In genomic region chr6:34274346-34274745, GRCm38 (mm10) we compare ENCODE assay signal across 9 mouse cellular contexts. TPM values are rescaled to one million over a fixed set of nuclear protein-coding genes. Genes with fewer than 3 reads are reported as not detected.
DNase-seq lines count a peak whose midpoint lies in the region; ATAC-seq and TF ChIP-seq lines count a peak whose summit lies in the region.
"Had no signal": no experiment of that assay in that cellular context is flagged by ENCODE, and none has a peak within 500 bp of the region (broad histone marks: within the 10 kb centered on the region; RNA-seq: fewer than 3 reads in every experiment).

No protein-coding gene starts in this region.

- no peaks in the 10 kb centered on the region for H3K9me3 ChIP-seq in heart, postnatal 0 days (replicated peaks; ENCODE audit: control insufficient read depth, low read length)
- H3K9me3 ChIP-seq: lung, embryonic 15.5 days had no signal

- no peak overlapping the region for H3K4me3 ChIP-seq in layer of hippocampus, adult 2 months
- H3K4me3 ChIP-seq in heart, postnatal 0 days (ENCODE audit: low read depth, low read length) = no peak overlapping the region
- H3K4me3 ChIP-seq: lung, embryonic 15.5 days had no signal

- TF ChIP-seq EP300 in heart, postnatal 0 days (IDR thresholded peaks at IDR 0.05; ENCODE audit: low read depth) = no peak

- POLR2A ChIA-PET in Patski (lab: Charles Lee) = no interaction called here

- 51% methylated on average over 2 of the region's 2 CpGs for WGBS in heart, postnatal 0 days

- in situ Hi-C loops in Patski (cut with MboI; ENCODE audit: low pct_unique_long_range_greater_than_20kb) = loop anchor here (5.0 to 10.0 kb wide), 3 partner anchors 37 to 230 kb away; partner anchors contain the start of gene Slc35b4

- H3K9ac ChIP-seq in heart, postnatal 0 days (replicated peaks; ENCODE audit: low read depth, low read length) = no peak overlapping the region
- H3K9ac ChIP-seq: lung, embryonic 15.5 days had no signal

- no peak for TF ChIP-seq CTCF in layer of hippocampus, adult 2 months (conservative IDR thresholded peaks at IDR 0.05)
- no peak for TF ChIP-seq CTCF in Patski (IDR thresholded peaks at IDR 0.05)
- no peak for TF ChIP-seq CTCF in heart, postnatal 0 days (IDR thresholded peaks at IDR 0.05; ENCODE audit: low read depth)

- H3K27me3 ChIP-seq in Patski = no peaks in the 10 kb centered on the region
- no peaks in the 10 kb centered on the region for H3K27me3 ChIP-seq in heart, postnatal 0 days (ENCODE audit: control insufficient read depth, insufficient read depth, low read length)
- H3K27me3 ChIP-seq: lung, embryonic 15.5 days had no signal

- DNase-seq in layer of hippocampus, adult 11-12 months (ENCODE audit: low spot score) = peak; percentile 48
- no peak for DNase-seq in layer of hippocampus, adult 2 months (ENCODE audit: low spot score in 2 of 2)
- peak; percentile 67 for DNase-seq in Patski (ENCODE audit: low read depth, low spot score)
- DNase-seq in cerebellum, adult 9-11 months = peak; percentile 17
- peak; percentile 63 for DNase-seq in heart, postnatal 0 days (ENCODE audit: low spot score)
- DNase-seq in B cell, adult 2 months = no peak
- no peak for DNase-seq in embryo, embryonic 9.5 days (ENCODE audit: extremely low spot score)

- H3K27ac ChIP-seq in layer of hippocampus, adult 2 months = no peak overlapping the region
- peak overlapping the region; percentile 72 for H3K27ac ChIP-seq in heart, postnatal 0 days (ENCODE audit: low read depth)
- H3K27ac ChIP-seq: lung, embryonic 15.5 days had no signal

- no peaks in the 10 kb centered on the region for H3K36me3 ChIP-seq in heart, postnatal 0 days (replicated peaks; ENCODE audit: control insufficient read depth, insufficient read depth, low read length)
- H3K36me3 ChIP-seq: lung, embryonic 15.5 days had no signal

- peak; percentile 52 for ATAC-seq in Patski
- peak; percentile 86 for ATAC-seq in heart, postnatal 0 days (ENCODE audit: insufficient read depth, low read depth)
- ATAC-seq: intestine, embryonic 16.5 days had no signal

- H3K4me1 ChIP-seq in heart, postnatal 0 days (ENCODE audit: control insufficient read depth, insufficient read depth) = peaks cover 10% of the 10 kb centered on the region; the same call in 1 of the 2 replicates

- H3K4me2 ChIP-seq in heart, postnatal 0 days (ENCODE audit: low read depth, low read length) = no peak overlapping the region
- H3K4me2 ChIP-seq: lung, embryonic 15.5 days had no signal

- CTCF ChIA-PET in Patski (lab: Charles Lee) = interaction anchor here (1.4 to 1.9 kb wide), 4 partner anchors 10 to 80 kb away, joined by 3 to 7 read pairs (median 5); no protein-coding TSS in a partner anchor

RNA-seq across cellular contexts. Expression of gene Akr1b3, which starts 42.9 kb away (rescaled TPM):
- total RNA-seq in layer of hippocampus, adult 2 months (2021) = 10 to 100 TPM; 42.1 to 46.3 TPM
- 287 TPM for polyA plus RNA-seq in Patski (2021)
- 142 and 175 TPM in 2 replicates for total RNA-seq in heart, postnatal 0 days (2014; rRNA removed; ENCODE audit: low replicate concordance)
- polyA plus RNA-seq in heart, postnatal 0 days (2015; fragmentation: Nextera tagmentation; extraction: Ambion mirVana) = 163 and 165 TPM in 2 replicates

Comparison
In these comparisons a context has a peak if more than half of its experiments do, and no peak if none do; other contexts are left out.
1. DNase-seq: peak in layer of hippocampus, adult 11-12 months (single experiment), Patski (single experiment), cerebellum, adult 9-11 months (single experiment) and heart, postnatal 0 days (single experiment); none in layer of hippocampus, adult 2 months (0 of 2), B cell, adult 2 months (0 of 2) and embryo, embryonic 9.5 days (single experiment).